Mouse (Mus musculus): ENCODE results near the gene Pkmyt1. TPM values are rescaled to one million over a fixed set of nuclear protein-coding genes. Genes with fewer than 3 reads are reported as not detected.

The Pkmyt1 gene
- polyA plus RNA-seq, 1 experiment from 2014 or later, result 13.9 TPM

- peaks cover 67% of the 10 kb centered on the region for H3K27me3 ChIP-seq (ENCODE audit: insufficient read depth, low read length)
- DNase-seq, result no peak
- peaks cover 12% of the 10 kb centered on the region for H3K4me1 ChIP-seq (ENCODE audit: insufficient read depth)
- no peak for ATAC-seq
- no peaks in the 10 kb centered on the region for H3K36me3 ChIP-seq (replicated peaks; ENCODE audit: insufficient read depth, low read length)
- H3K9me3 ChIP-seq (ENCODE audit: low read length), result no peaks in the 10 kb centered on the region
- no peak overlapping the region for H3K27ac ChIP-seq (ENCODE audit: low read depth)
- TF ChIP-seq CTCF (IDR thresholded peaks at IDR 0.05; ENCODE audit: low read depth) (no peak), EP300 (IDR thresholded peaks at IDR 0.05; ENCODE audit: low read depth) (no peak)
- WGBS (ENCODE audit: insufficient replicate concordance), result 42% methylated on average over 4 of the region's 4 CpGs
- no peak overlapping the region for H3K9ac ChIP-seq (replicated peaks)
- H3K4me3 ChIP-seq (ENCODE audit: low read depth, low read length), result no peak overlapping the region
- no peak overlapping the region for H3K4me2 ChIP-seq (ENCODE audit: low read depth, low read length)
Measured at GRCm38 (mm10) chr17:23682092-23682491, 44.0 kb upstream of the Pkmyt1 start.

GRCm38 (mm10) chr17:23682530-23682929 lies 43.6 kb upstream of the Pkmyt1 start:
- Histone ChIP-seq H3K27me3 (ENCODE audit: insufficient read depth, low read length) (peaks cover 66% of the 10 kb centered on the region), H3K4me3 (ENCODE audit: low read depth, low read length) (no peak overlapping the region), H3K9me3 (ENCODE audit: low read length) (no peaks in the 10 kb centered on the region), H3K9ac (replicated peaks) (no peak overlapping the region), H3K27ac (ENCODE audit: low read depth) (no peak overlapping the region), H3K36me3 (replicated peaks; ENCODE audit: insufficient read depth, low read length) (no peaks in the 10 kb centered on the region), H3K4me1 (ENCODE audit: insufficient read depth) (peaks cover 11% of the 10 kb centered on the region), H3K4me2 (ENCODE audit: low read depth, low read length) (no peak overlapping the region)
- ATAC-seq, result no peak
- no peak for DNase-seq
- TF ChIP-seq CTCF (IDR thresholded peaks at IDR 0.05; ENCODE audit: low read depth) (no peak), EP300 (IDR thresholded peaks at IDR 0.05; ENCODE audit: low read depth) (no peak)
- 63% methylated on average over 3 of the region's 3 CpGs for WGBS (ENCODE audit: insufficient replicate concordance)

- 23% methylated on average over 15 of the region's 15 CpGs for WGBS (ENCODE audit: insufficient replicate concordance)
- peaks cover 7% of the 10 kb centered on the region for H3K4me1 ChIP-seq (ENCODE audit: insufficient read depth)
- H3K27me3 ChIP-seq (ENCODE audit: insufficient read depth, low read length), result peaks cover 62% of the 10 kb centered on the region
- H3K9me3 ChIP-seq (ENCODE audit: low read length), result no peaks in the 10 kb centered on the region
- H3K4me3 ChIP-seq (ENCODE audit: low read depth, low read length), result no peak overlapping the region
- no peak for TF ChIP-seq EP300 (IDR thresholded peaks at IDR 0.05; ENCODE audit: low read depth)
- TF ChIP-seq CTCF (IDR thresholded peaks at IDR 0.05; ENCODE audit: low read depth), result no peak
- DNase-seq (peak; percentile 10), ATAC-seq (no peak)
- H3K36me3 ChIP-seq (replicated peaks; ENCODE audit: insufficient read depth, low read length), result no peaks in the 10 kb centered on the region
- H3K27ac ChIP-seq (ENCODE audit: low read depth), result no peak overlapping the region
- no peak overlapping the region for H3K4me2 ChIP-seq (ENCODE audit: low read depth, low read length)
- H3K9ac ChIP-seq (replicated peaks), result no peak overlapping the region
Measured at GRCm38 (mm10) chr17:23683226-23683625, 42.9 kb upstream of the Pkmyt1 start.

- Histone ChIP-seq H3K9me3 (ENCODE audit: low read length) (no peaks in the 10 kb centered on the region), H3K4me2 (ENCODE audit: low read depth, low read length) (no peak within 1 kb of the TSS), H3K27ac (ENCODE audit: low read depth) (no peak within 1 kb of the TSS), H3K4me3 (ENCODE audit: low read depth, low read length) (no peak within 1 kb of the TSS), H3K9ac (replicated peaks) (no peak within 1 kb of the TSS), H3K27me3 (ENCODE audit: insufficient read depth, low read length) (peaks cover 54% of the 10 kb centered on the region), H3K36me3 (replicated peaks; ENCODE audit: insufficient read depth, low read length) (no peaks in the 10 kb centered on the region), H3K4me1 (ENCODE audit: insufficient read depth) (peaks cover 6% of the 10 kb centered on the region)
- ATAC-seq (no peak), DNase-seq (peak; percentile 14)
- 30% methylated on average over 15 of the region's 15 CpGs for WGBS (ENCODE audit: insufficient replicate concordance)
- TF ChIP-seq EP300 (IDR thresholded peaks at IDR 0.05; ENCODE audit: low read depth) (no peak), CTCF (IDR thresholded peaks at IDR 0.05; ENCODE audit: low read depth) (no peak)
Measured at GRCm38 (mm10) chr17:23683856-23684672, 42.1 kb upstream of the Pkmyt1 start, which contains the start of gene Cldn9. Cldn9 (minus strand) TSS chr17:23684026.

GRCm38 (mm10) chr17:23694491-23694890 lies 31.6 kb upstream of the Pkmyt1 start:
- DNase-seq, result no peak
- ATAC-seq, result no peak
- Histone ChIP-seq H3K4me2 (ENCODE audit: low read depth, low read length) (no peak overlapping the region), H3K9me3 (ENCODE audit: low read length) (no peaks in the 10 kb centered on the region), H3K27ac (ENCODE audit: low read depth) (no peak overlapping the region), H3K9ac (replicated peaks) (no peak overlapping the region), H3K4me1 (ENCODE audit: insufficient read depth) (no peaks in the 10 kb centered on the region), H3K4me3 (ENCODE audit: low read depth, low read length) (no peak overlapping the region), H3K27me3 (ENCODE audit: insufficient read depth, low read length) (peaks cover 20% of the 10 kb centered on the region), H3K36me3 (replicated peaks; ENCODE audit: insufficient read depth, low read length) (no peaks in the 10 kb centered on the region)
- TF ChIP-seq EP300 (IDR thresholded peaks at IDR 0.05; ENCODE audit: low read depth) (no peak), CTCF (IDR thresholded peaks at IDR 0.05; ENCODE audit: low read depth) (no peak)
- WGBS (ENCODE audit: insufficient replicate concordance), result 53% methylated on average over 1 of the region's 1 CpGs

- Histone ChIP-seq H3K27ac (ENCODE audit: low read depth) (no peak overlapping the region), H3K9me3 (ENCODE audit: low read length) (no peaks in the 10 kb centered on the region), H3K4me3 (ENCODE audit: low read depth, low read length) (no peak overlapping the region), H3K27me3 (ENCODE audit: insufficient read depth, low read length) (peaks cover 32% of the 10 kb centered on the region), H3K9ac (replicated peaks) (no peak overlapping the region), H3K4me1 (ENCODE audit: insufficient read depth) (peaks cover 4% of the 10 kb centered on the region; the same call in 1 of the 2 replicates), H3K36me3 (replicated peaks; ENCODE audit: insufficient read depth, low read length) (no peaks in the 10 kb centered on the region), H3K4me2 (ENCODE audit: low read depth, low read length) (no peak overlapping the region)
- no peak for TF ChIP-seq CTCF (IDR thresholded peaks at IDR 0.05; ENCODE audit: low read depth)
- DNase-seq (no peak), ATAC-seq (no peak)
- 35% methylated on average over 3 of the region's 3 CpGs for WGBS (ENCODE audit: insufficient replicate concordance)
Measured at GRCm38 (mm10) chr17:23695801-23696200, 30.3 kb upstream of the Pkmyt1 start.
